Comparison of ENCODE assay signal across 14 mouse cellular contexts in the genomic region with DNA sequence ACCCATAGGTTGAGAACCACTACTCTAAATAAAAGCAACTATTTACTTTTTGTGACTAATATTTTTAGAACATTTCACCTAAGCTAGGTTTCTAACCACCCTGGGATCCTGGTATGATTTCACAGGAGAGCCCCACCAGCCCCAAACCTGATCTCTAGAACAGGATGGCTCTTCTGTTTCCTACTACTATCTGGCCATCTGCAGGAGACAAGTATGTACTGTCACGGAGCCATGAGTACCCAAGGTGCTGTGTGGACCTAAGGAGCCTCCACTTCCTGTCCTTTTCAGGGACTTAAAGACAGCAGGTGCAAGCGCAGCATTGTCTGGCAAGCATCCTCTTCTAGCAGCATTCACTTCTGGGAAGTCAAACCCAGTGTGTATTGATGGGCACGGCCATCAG. TPM values are rescaled to one million over a fixed set of nuclear protein-coding genes. Genes with fewer than 3 reads are reported as not detected.
"Had no signal": no experiment of that assay in that cellular context is flagged by ENCODE, and none has a peak within 500 bp of the region (broad histone marks: within the 10 kb centered on the region; RNA-seq: fewer than 3 reads in every experiment).

No protein-coding gene starts in this region.

- DNase-seq: kidney, adult 2 months; kidney, postnatal 25 days; left cerebral cortex, postnatal 4 days; liver; lung, adult 18-20 months; lung, postnatal 10 days; lung, postnatal 36 days; right cerebral cortex, adult 18-20 months; right cerebral cortex, postnatal 14 days; right cerebral cortex, postnatal 4 days; thymus, postnatal 36 days had no signal

- ATAC-seq: liver, embryonic 12.5 days; midbrain, embryonic 15.5 days had no signal

RNA-seq across cellular contexts. Expression of gene Gm42420, which starts 16.3 kb away (rescaled TPM):
- polyA plus RNA-seq: kidney, embryonic 14.5 days had no signal
